Mouse (Mus musculus) G1E (cell line): ENCODE measurements around the gene Lama5. TPM values are rescaled to one million over a fixed set of nuclear protein-coding genes. Genes with fewer than 3 reads are reported as not detected.

Experiments used
- ATAC-seq: 2 replicates; pipeline ENCODE4 v1.8.0; 2016; ENCODE audit warnings: mild to moderate bottlenecking; ENCODE audit not compliant: insufficient number of reproducible peaks, poor library complexity, low FRiP score, severe bottlenecking; ENCODE audit errors: extremely low read depth
- DNase-seq: peaks from one replicate; pipeline ENCODE4 v3.0.0; 2012; ENCODE audit warnings: low spot score
- H3K27me3 ChIP-seq: 2 replicates; pipeline ENCODE4 v1.6.1; 2012; ENCODE audit warnings: mild to moderate bottlenecking, low read length, inconsistent platforms; ENCODE audit not compliant: insufficient read depth
- H3K36me3 ChIP-seq: replicated peaks from 2 replicates; pipeline ENCODE3; 2012; ENCODE audit warnings: mild to moderate bottlenecking, inconsistent platforms
- H3K4me1 ChIP-seq: 2 replicates; pipeline ENCODE4 v1.6.1; 2012; ENCODE audit warnings: low read depth, low read length, inconsistent platforms, mixed read lengths; ENCODE audit not compliant: insufficient read depth
- H3K4me3 ChIP-seq: 2 replicates; pipeline ENCODE4 v1.5.1; 2012; ENCODE audit warnings: low read depth, mild to moderate bottlenecking, inconsistent platforms, low read length, moderate library complexity, mixed read lengths
- H3K9me3 ChIP-seq: replicated peaks from 2 replicates; pipeline ENCODE4 v1.6.1; 2012; ENCODE audit warnings: inconsistent platforms
- CTCF ChIP-seq: IDR thresholded peaks from 2 replicates; pipeline ENCODE4 v1.5.1; 2012; ENCODE audit warnings: low read depth, low read length, inconsistent platforms, mixed read lengths
- GATA1 ChIP-seq: IDR thresholded peaks from 2 replicates; pipeline ENCODE4 v1.6.1; 2012; ENCODE audit warnings: borderline replicate concordance, low read length, inconsistent platforms, mixed read lengths
- GATA2 ChIP-seq: IDR thresholded peaks from 2 replicates; pipeline ENCODE4 v1.6.1; 2012; ENCODE audit warnings: low read depth, low read length, inconsistent platforms, borderline replicate concordance
- POLR2AphosphoS5 ChIP-seq: IDR thresholded peaks from 2 replicates; pipeline ENCODE4 v1.6.1; 2012; ENCODE audit warnings: low read depth, low read length, inconsistent platforms; ENCODE audit not compliant: insufficient replicate concordance
- TAL1 ChIP-seq: conservative IDR thresholded peaks from 2 replicates; pipeline ENCODE4 v1.6.1; 2012; ENCODE audit warnings: low read depth, low read length, inconsistent platforms, mixed read lengths
- polyA plus RNA-seq: library from polyadenylated mRNA; stranded (reverse); fragments of >175 nt; gene quantifications from 2 replicates; pipeline ENCODE4 v1.2.3, GENCODE M21; 2012
- total RNA-seq, 2 experiments: library from RNA; stranded (forward) in 1 of 2; stranded (reverse) in 1 of 2; fragments of 200-1000 nt in 1 of 2; fragments of >200 nt in 1 of 2; fragmentation: Nextera tagmentation in 1 of 2; gene quantifications; 2 replicates each; pipeline ENCODE4 v1.2.3; 2014 to 2017

The Lama5 gene
- total and polyA plus RNA-seq, 3 experiments: 25.4 to 99.6 (median 69.2) TPM

DNA sequence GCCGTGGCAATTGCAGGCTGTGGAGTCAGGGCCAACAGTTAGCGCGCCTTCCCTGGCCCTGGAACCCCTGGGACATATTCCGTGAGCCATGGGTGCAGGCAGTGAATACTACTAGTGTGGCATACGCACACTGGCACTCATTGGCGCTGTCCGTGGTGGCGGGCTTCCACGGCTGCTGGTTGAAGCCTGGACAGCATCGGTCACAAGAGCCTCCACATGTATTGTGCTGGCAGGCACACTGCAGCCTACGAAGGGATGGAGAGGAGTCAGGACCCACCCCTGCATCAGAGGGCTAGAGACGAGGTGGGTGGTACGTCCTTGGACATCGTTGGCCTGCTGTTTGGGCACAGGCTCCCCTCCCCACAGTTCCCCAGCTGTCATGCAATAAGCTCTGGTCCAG, 23.4 kb downstream of the Lama5 start:
- no peaks in the 10 kb centered on the region for H3K27me3 ChIP-seq
- no peak for DNase-seq
- H3K4me1 ChIP-seq: peaks cover 3% of the 10 kb centered on the region
- no peak for TF ChIP-seq CTCF
- no peak for TF ChIP-seq GATA2
- TF ChIP-seq POLR2AphosphoS5: no peak
- no peak for TF ChIP-seq GATA1
- TF ChIP-seq TAL1: no peak
- H3K4me3 ChIP-seq: no peak overlapping the region
- no peak for ATAC-seq
- H3K9me3 ChIP-seq: no peaks in the 10 kb centered on the region
- peaks cover 93% of the 10 kb centered on the region for H3K36me3 ChIP-seq

DNA sequence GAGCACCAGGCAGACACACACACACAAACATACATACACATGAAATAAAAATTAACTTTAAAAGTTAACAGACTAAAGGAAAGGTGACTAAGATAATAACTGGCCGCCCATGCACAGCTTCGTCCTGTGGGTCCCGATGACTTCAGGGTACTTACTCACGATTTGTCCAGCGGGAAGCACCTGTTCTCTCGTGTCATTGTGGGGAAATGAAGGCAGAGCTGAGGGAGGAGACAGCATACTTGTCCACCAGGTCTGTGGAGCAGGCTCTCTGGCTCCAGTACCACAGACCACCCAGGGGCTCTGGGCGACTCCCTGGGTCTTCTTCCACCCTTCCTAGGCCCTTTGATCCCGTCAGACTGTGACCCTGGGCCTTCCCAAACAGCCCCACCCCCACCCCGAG, 24.4 kb downstream of the Lama5 start:
- DNase-seq: no peak
- peaks cover 93% of the 10 kb centered on the region for H3K36me3 ChIP-seq
- no peak for TF ChIP-seq GATA2
- TF ChIP-seq GATA1: no peak
- no peak for TF ChIP-seq TAL1
- TF ChIP-seq CTCF: no peak
- no peak for TF ChIP-seq POLR2AphosphoS5
- H3K27me3 ChIP-seq: no peaks in the 10 kb centered on the region
- no peak overlapping the region for H3K4me3 ChIP-seq
- no peak for ATAC-seq
- peaks cover 8% of the 10 kb centered on the region for H3K4me1 ChIP-seq
- no peaks in the 10 kb centered on the region for H3K9me3 ChIP-seq

GRCm38 (mm10) chr2:180200681-180201080, 25.0 kb downstream of the Lama5 start:
- H3K9me3 ChIP-seq: no peaks in the 10 kb centered on the region
- peaks cover 8% of the 10 kb centered on the region for H3K4me1 ChIP-seq
- TF ChIP-seq GATA2: no peak
- no peak for TF ChIP-seq TAL1
- no peak for TF ChIP-seq GATA1
- no peak for TF ChIP-seq POLR2AphosphoS5
- TF ChIP-seq CTCF: no peak
- H3K27me3 ChIP-seq: no peaks in the 10 kb centered on the region
- DNase-seq: no peak
- no peak overlapping the region for H3K4me3 ChIP-seq
- ATAC-seq: no peak
- peaks cover 93% of the 10 kb centered on the region for H3K36me3 ChIP-seq

DNA sequence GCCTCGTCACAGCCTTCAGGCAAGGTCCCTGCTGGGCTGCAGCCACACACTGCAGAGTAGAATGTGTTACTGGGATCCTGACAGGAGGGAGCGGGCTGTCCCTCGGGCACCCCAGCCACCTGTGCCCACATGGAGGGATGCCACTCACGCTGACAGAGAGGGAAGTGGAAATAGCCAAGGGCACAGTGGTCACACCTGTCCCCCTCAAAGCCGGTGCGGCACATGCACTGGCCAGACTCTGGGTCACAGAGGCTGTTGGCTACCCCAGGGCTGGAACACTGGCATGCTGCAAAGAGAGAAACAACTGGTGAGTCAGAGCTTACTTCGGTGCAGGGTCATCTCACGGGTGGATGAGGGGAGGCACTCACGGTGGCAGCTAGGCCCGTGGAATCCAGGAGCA, 26.9 kb downstream of the Lama5 start:
- no peaks in the 10 kb centered on the region for H3K27me3 ChIP-seq
- peaks cover 8% of the 10 kb centered on the region for H3K4me1 ChIP-seq
- DNase-seq (no peak), ATAC-seq (no peak)
- H3K4me3 ChIP-seq: peak overlapping the region; percentile 7; the same call in 1 of the 2 replicates
- TF ChIP-seq POLR2AphosphoS5 (no peak), CTCF (no peak), GATA1 (no peak), GATA2 (no peak), TAL1 (no peak)
- H3K36me3 ChIP-seq: peaks cover 93% of the 10 kb centered on the region
- H3K9me3 ChIP-seq: no peaks in the 10 kb centered on the region

DNA sequence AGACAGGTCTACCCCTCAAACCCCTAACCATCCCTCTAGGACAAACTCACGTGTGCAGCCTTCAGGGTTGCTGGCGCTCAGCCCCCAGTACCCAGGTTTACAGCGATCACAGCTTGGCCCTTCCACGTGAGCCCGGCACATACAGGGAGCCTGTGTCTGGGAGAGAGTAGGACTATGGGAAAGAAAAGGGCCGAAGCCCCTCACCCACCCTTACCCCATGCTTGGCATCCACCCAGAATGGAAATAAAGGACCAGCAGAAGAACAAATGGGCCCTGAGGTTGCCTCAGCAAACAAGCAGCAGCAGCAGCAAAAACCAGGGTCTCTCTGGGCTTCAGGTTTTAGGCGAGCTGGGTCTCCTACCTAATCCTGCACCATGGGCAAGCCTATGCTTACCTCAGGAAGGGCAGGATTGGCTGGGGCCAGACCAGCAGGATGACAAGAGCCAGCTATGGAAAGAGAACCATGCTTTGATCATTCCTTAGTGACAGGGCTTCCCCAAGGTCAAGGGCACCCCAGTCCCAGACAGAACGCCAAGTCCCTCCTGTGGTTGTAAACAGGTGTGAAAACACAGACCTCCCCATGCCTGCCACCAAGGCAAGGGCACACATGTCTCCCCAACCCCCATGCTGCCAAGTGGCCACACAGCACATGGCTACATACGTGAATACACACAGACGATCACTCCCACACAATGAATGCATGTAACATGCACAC, 28.2 kb downstream of the Lama5 start:
- Histone ChIP-seq H3K4me1 (peaks cover 8% of the 10 kb centered on the region), H3K4me3 (no peak overlapping the region; the same call in 1 of the 2 replicates), H3K9me3 (no peaks in the 10 kb centered on the region), H3K27me3 (no peaks in the 10 kb centered on the region), H3K36me3 (peaks cover 93% of the 10 kb centered on the region)
- no peak for TF ChIP-seq TAL1
- TF ChIP-seq GATA2: no peak
- TF ChIP-seq GATA1: no peak
- TF ChIP-seq CTCF: no peak
- no peak for TF ChIP-seq POLR2AphosphoS5
- no peak for DNase-seq
- ATAC-seq: no peak

GRCm38 (mm10) chr2:180196610-180197322, 28.9 kb downstream of the Lama5 start:
- no peaks in the 10 kb centered on the region for H3K9me3 ChIP-seq
- no peak for ATAC-seq
- H3K4me3 ChIP-seq: no peak overlapping the region
- no peaks in the 10 kb centered on the region for H3K27me3 ChIP-seq
- peaks cover 93% of the 10 kb centered on the region for H3K36me3 ChIP-seq
- TF ChIP-seq GATA1 (no peak), POLR2AphosphoS5 (no peak), TAL1 (no peak), CTCF (no peak), GATA2 (no peak)
- DNase-seq: no peak
- peaks cover 8% of the 10 kb centered on the region for H3K4me1 ChIP-seq
